Mouse (Mus musculus): ENCODE measurements around the gene Hcn2. TPM values are rescaled to one million over a fixed set of nuclear protein-coding genes. Genes with fewer than 3 reads are reported as not detected.
A peak's percentile ranks its signal among the peaks of the same experiment; 100 is the strongest.

Hcn2 gene
- total RNA-seq, 2 experiments from 2014 or later, result 0.72 to 0.79 TPM

DNA sequence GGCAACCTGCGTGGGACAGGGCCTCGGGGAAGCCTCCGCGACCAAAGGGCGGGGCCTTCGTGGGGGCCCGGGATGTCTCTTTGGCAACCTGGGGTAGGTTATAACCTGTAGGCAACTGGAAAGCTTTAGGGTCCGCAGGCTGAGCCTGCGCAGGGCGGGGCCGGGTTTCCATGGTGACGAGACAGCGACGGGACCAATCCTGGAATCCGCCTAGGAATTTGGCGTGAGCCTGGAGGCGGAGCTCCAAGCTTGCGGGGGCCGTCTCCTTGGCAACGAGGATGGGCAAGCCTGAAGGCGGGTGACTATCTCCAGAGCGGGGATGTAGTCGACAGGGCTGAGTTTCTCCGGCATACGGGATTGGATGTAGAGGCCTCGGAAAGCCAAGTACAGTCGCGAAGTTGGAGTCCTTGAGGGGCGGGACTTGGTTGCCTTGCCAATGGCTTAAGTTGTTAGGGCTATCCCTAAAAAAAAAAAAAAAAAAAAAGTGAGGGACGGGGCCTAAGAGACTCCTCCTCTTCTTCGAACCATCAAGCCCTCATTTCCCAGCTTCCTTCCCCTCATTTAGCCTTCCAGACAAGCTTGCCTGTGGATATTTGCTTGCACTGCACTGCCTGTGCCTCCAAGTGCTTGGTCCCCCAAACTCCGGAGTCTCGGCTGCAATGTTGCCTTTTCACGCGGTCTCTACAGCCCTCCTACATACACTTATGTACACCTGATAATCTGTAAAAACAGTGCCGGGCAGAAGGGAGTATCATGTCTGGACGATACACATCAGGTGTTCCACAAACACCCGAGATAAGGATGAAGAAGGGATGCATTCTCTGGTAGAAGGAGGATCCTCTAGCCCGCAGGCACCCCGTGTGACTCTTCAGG is 51.2 kb downstream of the Hcn2 start:
- DNase-seq, result peak; percentile 80 to 92
- intact Hi-C loops (cut with DNase I), result loop anchor here (2.0 kb wide), 1 partner anchor 43 kb away; no protein-coding TSS in a partner anchor

DNA sequence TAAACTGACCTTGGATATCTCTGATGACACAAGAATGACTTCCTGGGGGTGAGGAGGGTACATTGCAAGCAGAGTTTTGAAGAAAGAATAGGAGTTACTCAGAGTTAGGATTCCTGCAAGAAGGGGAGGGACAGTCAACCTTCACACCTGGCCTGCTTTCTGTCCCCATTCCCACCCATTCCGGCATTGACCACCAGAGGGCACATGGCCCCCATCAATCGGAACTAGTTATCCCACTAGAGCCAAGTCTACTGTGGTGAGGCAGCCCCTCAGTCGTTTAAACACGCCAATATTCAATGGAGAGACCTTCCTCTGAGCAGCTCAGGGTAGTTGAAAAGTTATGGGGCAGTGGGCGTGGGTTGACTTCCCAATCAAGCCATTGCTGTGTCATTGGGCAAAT is 52.0 kb downstream of the Hcn2 start:
- intact Hi-C loops (cut with DNase I), result loop anchor here (2.0 kb wide), 1 partner anchor 42 kb away; no protein-coding TSS in a partner anchor

GRCm38 (mm10) chr10:79769329-79769728 is 52.9 kb downstream of the Hcn2 start:
- no peak for DNase-seq
- intact Hi-C loops (cut with DNase I), result loop anchor here (2.0 kb wide), 1 partner anchor 41 kb away; no protein-coding TSS in a partner anchor

More for the DNA sequence above, 52.0 kb downstream of the Hcn2 start:
- peak; percentile 53 to 64 for DNase-seq

GRCm38 (mm10) chr10:79772320-79772719 is 55.9 kb downstream of the Hcn2 start:
- DNase-seq, result no peak
- intact Hi-C loops (cut with DNase I), result no loop called here

DNA sequence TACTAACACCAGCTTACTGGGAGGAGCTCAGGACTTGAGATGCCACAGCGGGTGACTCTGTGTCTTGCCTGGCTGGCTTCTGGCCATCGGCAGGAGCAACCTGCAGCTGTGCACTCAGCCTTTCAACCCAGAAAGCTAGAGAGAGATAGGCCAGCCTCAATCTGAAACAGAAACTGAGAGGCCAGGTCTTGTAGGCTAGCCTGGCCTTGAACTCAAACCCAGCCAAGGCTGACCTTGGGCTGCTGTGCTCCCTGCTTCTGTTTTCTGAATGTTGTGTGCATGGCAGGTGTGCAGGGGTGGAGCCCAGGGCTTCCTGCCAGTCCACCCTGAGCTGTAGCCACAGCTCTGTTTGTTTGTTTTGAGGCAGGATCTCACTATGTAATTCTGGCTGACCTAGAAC is 56.8 kb downstream of the Hcn2 start:
- intact Hi-C loops (cut with DNase I), result no loop called here
- no peak for DNase-seq

GRCm38 (mm10) chr10:79774486-79775279 is 58.2 kb downstream of the Hcn2 start:
- no peak for DNase-seq
- intact Hi-C loops (cut with DNase I), result no loop called here

DNA sequence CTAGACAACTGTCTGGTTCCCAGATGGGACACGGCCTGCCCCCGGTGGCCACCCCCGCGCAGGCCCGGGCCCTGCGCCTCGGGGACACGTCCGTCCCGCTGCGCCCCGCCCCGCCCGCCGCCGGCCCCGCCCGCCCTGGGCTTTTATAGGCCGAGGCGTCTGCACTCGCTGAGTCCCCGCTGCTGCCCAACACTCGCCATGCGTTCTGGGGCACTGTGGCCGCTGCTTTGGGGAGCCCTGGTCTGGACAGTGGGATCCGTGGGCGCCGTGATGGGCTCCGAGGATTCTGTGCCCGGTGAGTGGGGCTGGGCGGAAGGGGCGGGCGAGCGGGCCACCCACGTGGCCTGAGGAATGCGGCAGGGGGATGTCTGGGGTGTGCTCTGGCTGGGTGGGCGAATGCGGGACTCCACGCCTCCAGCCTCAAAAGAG is 60.7 kb downstream of the Hcn2 start, which contains the start of gene Fstl3:
Gene Fstl3, plus strand, starts transcription at position 170 of the 429 bp plus-strand sequence.
- DNase-seq, result no peak
- intact Hi-C loops (cut with DNase I), result no loop called here

DNA sequence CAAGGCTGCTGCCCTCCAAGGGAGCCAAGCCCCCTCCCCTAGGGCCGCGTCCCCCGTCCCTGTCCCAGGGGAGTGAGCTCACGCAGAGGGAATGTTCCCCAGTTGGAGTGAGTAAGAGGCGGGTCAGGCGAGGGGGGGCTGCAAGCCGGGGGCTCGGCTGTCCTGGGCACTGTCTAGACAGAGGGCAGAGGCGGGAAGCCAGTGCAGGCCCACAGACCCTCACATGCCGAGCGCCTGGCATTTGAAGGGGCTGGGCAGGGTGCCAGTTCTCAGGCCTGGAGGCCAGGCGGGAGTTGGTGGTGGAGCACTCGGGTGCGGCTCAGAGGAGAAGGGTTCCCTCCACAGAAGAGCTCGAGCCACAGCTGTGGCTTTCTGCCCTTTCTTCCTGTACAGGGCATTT is 61.6 kb downstream of the Hcn2 start:
- no peak for DNase-seq
- intact Hi-C loops (cut with DNase I), result no loop called here

GRCm38 (mm10) chr10:79779193-79779592 is 62.8 kb downstream of the Hcn2 start:
- intact Hi-C loops (cut with DNase I), result no loop called here
- no peak for DNase-seq

- intact Hi-C loops (cut with DNase I), result no loop called here
- peak; percentile 92 for DNase-seq
These were observed 63.6 kb downstream of the Hcn2 start for GRCm38 (mm10) chr10:79779784-79780663.

DNA sequence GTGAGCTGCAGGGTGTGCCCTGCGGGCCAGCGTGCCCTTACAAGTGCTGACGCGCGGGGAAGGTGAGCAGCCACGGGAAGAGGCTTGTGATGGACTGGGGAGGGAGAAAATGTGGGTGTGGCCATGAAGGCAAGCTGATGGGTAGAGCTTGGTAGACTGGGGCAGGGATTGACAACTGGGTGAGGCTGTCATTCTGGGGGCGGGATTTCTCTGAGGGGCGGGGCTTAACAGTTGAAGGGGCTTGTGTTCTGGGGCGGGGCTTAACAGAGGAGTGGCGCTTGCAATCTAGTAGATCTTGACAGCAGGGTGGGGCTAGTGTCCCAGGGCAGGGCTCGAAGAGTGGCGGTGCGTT is 64.2 kb downstream of the Hcn2 start:
- no peak for DNase-seq
- intact Hi-C loops (cut with DNase I), result no loop called here

- intact Hi-C loops (cut with DNase I), result no loop called here
- no peak for DNase-seq
These were observed 64.7 kb downstream of the Hcn2 start for GRCm38 (mm10) chr10:79781139-79781538.

DNA sequence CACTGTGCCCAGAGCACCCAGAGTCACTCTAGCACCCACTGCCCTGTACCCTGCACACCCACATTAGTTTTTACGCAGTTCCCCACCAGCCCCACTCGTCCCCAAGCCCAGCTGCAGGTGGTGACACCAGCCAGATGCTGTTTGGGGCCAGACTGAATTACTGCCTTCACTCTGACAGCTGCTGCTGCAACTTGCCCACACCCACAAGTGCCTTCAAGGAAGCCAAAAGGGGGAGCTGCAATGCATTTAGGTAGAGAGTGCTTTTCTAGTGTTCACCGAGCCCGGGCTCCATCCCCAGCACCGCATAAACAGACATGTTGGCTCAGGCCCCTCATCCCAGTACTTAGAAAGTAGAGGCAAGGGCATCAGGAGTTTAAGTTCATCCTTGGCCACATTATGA is 65.5 kb downstream of the Hcn2 start:
- no peak for DNase-seq
- intact Hi-C loops (cut with DNase I), result no loop called here

- no peak for DNase-seq
- intact Hi-C loops (cut with DNase I), result no loop called here
These were observed 66.6 kb downstream of the Hcn2 start for GRCm38 (mm10) chr10:79783050-79783449.

GRCm38 (mm10) chr10:79783920-79784800 is 67.7 kb downstream of the Hcn2 start:
- intact Hi-C loops (cut with DNase I), result no loop called here
- no peak for DNase-seq

All from gastrocnemius, postnatal 36 days (tissue).